ENCODE assay signal across 8 mouse cellular contexts in genomic region chr5:115520325-115520869, GRCm38 (mm10). TPM values are rescaled to one million over a fixed set of nuclear protein-coding genes. Genes with fewer than 3 reads are reported as not detected.
DNase-seq lines count a peak whose midpoint lies in the region; ATAC-seq lines count a peak whose summit lies in the region.

No protein-coding gene starts in this region.

- no peak for DNase-seq in forebrain, embryonic 11.5 days (ENCODE audit: low spot score)
- DNase-seq in Muller cell, postnatal 12 days (ENCODE audit: inconsistent ontology term), result peak; percentile 73
- DNase-seq in right cerebral cortex, adult 18-20 months, result no peak
- no peak for DNase-seq in right cerebral cortex, postnatal 25 days
- DNase-seq in spleen, adult 18-20 months, result no peak

- H3K36me3 ChIP-seq in forebrain, embryonic 11.5 days (ENCODE audit: control insufficient read depth, insufficient read depth, low read length), result no peaks in the 10 kb centered on the region
- H3K36me3 ChIP-seq in forebrain, embryonic 13.5 days (ENCODE audit: poor library complexity, severe bottlenecking), result no peaks in the 10 kb centered on the region
- peaks cover 16% of the 10 kb centered on the region for H3K36me3 ChIP-seq in heart, embryonic 13.5 days
- peaks cover 10% of the 10 kb centered on the region for H3K36me3 ChIP-seq in limb, embryonic 15.5 days

- no peaks in the 10 kb centered on the region for H3K27me3 ChIP-seq in forebrain, embryonic 11.5 days (ENCODE audit: control insufficient read depth, insufficient read depth, low read length)
- no peaks in the 10 kb centered on the region for H3K27me3 ChIP-seq in forebrain, embryonic 13.5 days
- H3K27me3 ChIP-seq in heart, embryonic 13.5 days (replicated peaks), result no peaks in the 10 kb centered on the region
- H3K27me3 ChIP-seq in limb, embryonic 15.5 days, result no peaks in the 10 kb centered on the region

- no peaks in the 10 kb centered on the region for H3K9me3 ChIP-seq in forebrain, embryonic 11.5 days (ENCODE audit: control insufficient read depth, low read length)
- H3K9me3 ChIP-seq in forebrain, embryonic 13.5 days (replicated peaks), result no peaks in the 10 kb centered on the region
- H3K9me3 ChIP-seq in heart, embryonic 13.5 days, result no peaks in the 10 kb centered on the region
- no peaks in the 10 kb centered on the region for H3K9me3 ChIP-seq in limb, embryonic 15.5 days

- H3K9ac ChIP-seq in forebrain, embryonic 11.5 days (ENCODE audit: low read length), result no peak overlapping the region
- H3K9ac ChIP-seq in forebrain, embryonic 13.5 days, result no peak overlapping the region
- peak overlapping the region; percentile 69 for H3K9ac ChIP-seq in heart, embryonic 13.5 days
- no peak overlapping the region for H3K9ac ChIP-seq in limb, embryonic 15.5 days

- no peak overlapping the region for H3K4me3 ChIP-seq in forebrain, embryonic 11.5 days (ENCODE audit: low read depth, low read length)
- no peak overlapping the region for H3K4me3 ChIP-seq in forebrain, embryonic 13.5 days
- H3K4me3 ChIP-seq in heart, embryonic 13.5 days, result no peak overlapping the region
- no peak overlapping the region for H3K4me3 ChIP-seq in limb, embryonic 15.5 days

- H3K4me1 ChIP-seq in forebrain, embryonic 11.5 days (replicated peaks; ENCODE audit: control insufficient read depth, insufficient read depth, low read length), result peaks cover 12% of the 10 kb centered on the region
- H3K4me1 ChIP-seq in forebrain, embryonic 13.5 days, result peaks cover 12% of the 10 kb centered on the region
- peaks cover 71% of the 10 kb centered on the region for H3K4me1 ChIP-seq in heart, embryonic 13.5 days
- H3K4me1 ChIP-seq in limb, embryonic 15.5 days, result peaks cover 63% of the 10 kb centered on the region

- no peak overlapping the region for H3K4me2 ChIP-seq in forebrain, embryonic 11.5 days (ENCODE audit: low read depth, low read length, severe bottlenecking)
- no peak overlapping the region for H3K4me2 ChIP-seq in forebrain, embryonic 13.5 days
- peak overlapping the region; percentile 35 for H3K4me2 ChIP-seq in heart, embryonic 13.5 days
- no peak overlapping the region for H3K4me2 ChIP-seq in limb, embryonic 15.5 days

- no peak for ATAC-seq in forebrain, embryonic 11.5 days (replicated peaks; ENCODE audit: low FRiP score)
- ATAC-seq in forebrain, embryonic 13.5 days, result no peak
- ATAC-seq in heart, embryonic 13.5 days (ENCODE audit: extremely low read depth, insufficient number of reproducible peaks, low FRiP score, low TSS enrichment), result no peak
- no peak for ATAC-seq in limb, embryonic 15.5 days (ENCODE audit: insufficient number of reproducible peaks, low FRiP score, low TSS enrichment, low read depth)

- 80% methylated on average over 21 of the region's 21 CpGs for WGBS in forebrain, embryonic 11.5 days
- 84% methylated on average over 21 of the region's 21 CpGs for WGBS in forebrain, embryonic 13.5 days
- 43% methylated on average over 21 of the region's 21 CpGs for WGBS in heart, embryonic 13.5 days
- WGBS in limb, embryonic 15.5 days, result 73% methylated on average over 21 of the region's 21 CpGs

- 0 out of 2 replicates have a peak overlapping the region, but pooled peaks have one; percentile 12 for H3K27ac ChIP-seq in forebrain, embryonic 11.5 days (ENCODE audit: low read depth, low read length)
- no peak overlapping the region; the same call in 1 of the 2 replicates for H3K27ac ChIP-seq in forebrain, embryonic 13.5 days
- H3K27ac ChIP-seq in heart, embryonic 13.5 days (replicated peaks), result peak overlapping the region; percentile 86
- H3K27ac ChIP-seq in limb, embryonic 15.5 days, result peak overlapping the region; percentile 75

RNA-seq across cellular contexts. Expression of gene Pxn, which starts 13.9 kb away (rescaled TPM):
- 11.9 and 12.3 TPM in 2 replicates for polyA plus RNA-seq in forebrain, embryonic 11.5 days (2014; fragmentation: Nextera tagmentation; extraction: Ambion mirVana)
- 16.8 and 17.7 TPM in 2 replicates for polyA plus RNA-seq in forebrain, embryonic 13.5 days (2015; fragmentation: Nextera tagmentation; extraction: Ambion mirVana)
- polyA plus RNA-seq in heart, embryonic 13.5 days (2015; fragmentation: Nextera tagmentation; extraction: Ambion mirVana), result 29.7 and 31.7 TPM in 2 replicates
- 52.6 and 55.7 TPM in 2 replicates for polyA plus RNA-seq in limb, embryonic 15.5 days (2015; fragmentation: Nextera tagmentation; extraction: Ambion mirVana)

RNA-seq across cellular contexts. Expression of gene Sirt4, which starts 35.9 kb away (rescaled TPM):
- 20.6 and 22.0 TPM in 2 replicates for polyA plus RNA-seq in forebrain, embryonic 11.5 days (2014; fragmentation: Nextera tagmentation; extraction: Ambion mirVana)
- 24.7 TPM in 2 replicates for polyA plus RNA-seq in forebrain, embryonic 13.5 days (2015; fragmentation: Nextera tagmentation; extraction: Ambion mirVana)
- polyA plus RNA-seq in heart, embryonic 13.5 days (2015; fragmentation: Nextera tagmentation; extraction: Ambion mirVana), result 18.9 and 19.8 TPM in 2 replicates
- polyA plus RNA-seq in limb, embryonic 15.5 days (2015; fragmentation: Nextera tagmentation; extraction: Ambion mirVana), result 24.9 and 26.5 TPM in 2 replicates

RNA-seq across cellular contexts. Expression of gene Rplp0, which starts 38.9 kb away (rescaled TPM):
- 1,156 and 1,197 TPM in 2 replicates for polyA plus RNA-seq in forebrain, embryonic 11.5 days (2014; fragmentation: Nextera tagmentation; extraction: Ambion mirVana)
- polyA plus RNA-seq in forebrain, embryonic 13.5 days (2015; fragmentation: Nextera tagmentation; extraction: Ambion mirVana), result 1,081 and 1,088 TPM in 2 replicates
- 1,009 and 1,125 TPM in 2 replicates for polyA plus RNA-seq in heart, embryonic 13.5 days (2015; fragmentation: Nextera tagmentation; extraction: Ambion mirVana)
- 1,505 and 1,752 TPM in 2 replicates for polyA plus RNA-seq in limb, embryonic 15.5 days (2015; fragmentation: Nextera tagmentation; extraction: Ambion mirVana)

RNA-seq across cellular contexts. Expression of gene Gcn1l1, which starts 44.7 kb away (rescaled TPM):
- polyA plus RNA-seq in forebrain, embryonic 11.5 days (2014; fragmentation: Nextera tagmentation; extraction: Ambion mirVana), result 54.8 and 62.4 TPM in 2 replicates
- 41.7 and 46.1 TPM in 2 replicates for polyA plus RNA-seq in forebrain, embryonic 13.5 days (2015; fragmentation: Nextera tagmentation; extraction: Ambion mirVana)
- 24.6 and 26.7 TPM in 2 replicates for polyA plus RNA-seq in heart, embryonic 13.5 days (2015; fragmentation: Nextera tagmentation; extraction: Ambion mirVana)
- 32.9 and 36.3 TPM in 2 replicates for polyA plus RNA-seq in limb, embryonic 15.5 days (2015; fragmentation: Nextera tagmentation; extraction: Ambion mirVana)

RNA-seq across cellular contexts. Expression of gene Pla2g1b, which starts 54.3 kb away (rescaled TPM):
- not detected in 2 replicates for polyA plus RNA-seq in forebrain, embryonic 11.5 days (2014; fragmentation: Nextera tagmentation; extraction: Ambion mirVana)
- not detected in 2 replicates for polyA plus RNA-seq in forebrain, embryonic 13.5 days (2015; fragmentation: Nextera tagmentation; extraction: Ambion mirVana)
- 0.88 and 1.1 TPM in 2 replicates for polyA plus RNA-seq in heart, embryonic 13.5 days (2015; fragmentation: Nextera tagmentation; extraction: Ambion mirVana)
- polyA plus RNA-seq in limb, embryonic 15.5 days (2015; fragmentation: Nextera tagmentation; extraction: Ambion mirVana), result not detected in 2 replicates
